Mouse (Mus musculus): ENCODE measurements around the gene Kdm8. TPM values are rescaled to one million over a fixed set of nuclear protein-coding genes. Genes with fewer than 3 reads are reported as not detected.
"Not testable (repeated sequence)": the region's sequence is repeated elsewhere in the genome, so short reads cannot be mapped to it uniquely, and the experiment has no call there.

Gene Kdm8
- 1 to 10 TPM; 3.8 to 4.7 TPM for total RNA-seq (2021)

DNA sequence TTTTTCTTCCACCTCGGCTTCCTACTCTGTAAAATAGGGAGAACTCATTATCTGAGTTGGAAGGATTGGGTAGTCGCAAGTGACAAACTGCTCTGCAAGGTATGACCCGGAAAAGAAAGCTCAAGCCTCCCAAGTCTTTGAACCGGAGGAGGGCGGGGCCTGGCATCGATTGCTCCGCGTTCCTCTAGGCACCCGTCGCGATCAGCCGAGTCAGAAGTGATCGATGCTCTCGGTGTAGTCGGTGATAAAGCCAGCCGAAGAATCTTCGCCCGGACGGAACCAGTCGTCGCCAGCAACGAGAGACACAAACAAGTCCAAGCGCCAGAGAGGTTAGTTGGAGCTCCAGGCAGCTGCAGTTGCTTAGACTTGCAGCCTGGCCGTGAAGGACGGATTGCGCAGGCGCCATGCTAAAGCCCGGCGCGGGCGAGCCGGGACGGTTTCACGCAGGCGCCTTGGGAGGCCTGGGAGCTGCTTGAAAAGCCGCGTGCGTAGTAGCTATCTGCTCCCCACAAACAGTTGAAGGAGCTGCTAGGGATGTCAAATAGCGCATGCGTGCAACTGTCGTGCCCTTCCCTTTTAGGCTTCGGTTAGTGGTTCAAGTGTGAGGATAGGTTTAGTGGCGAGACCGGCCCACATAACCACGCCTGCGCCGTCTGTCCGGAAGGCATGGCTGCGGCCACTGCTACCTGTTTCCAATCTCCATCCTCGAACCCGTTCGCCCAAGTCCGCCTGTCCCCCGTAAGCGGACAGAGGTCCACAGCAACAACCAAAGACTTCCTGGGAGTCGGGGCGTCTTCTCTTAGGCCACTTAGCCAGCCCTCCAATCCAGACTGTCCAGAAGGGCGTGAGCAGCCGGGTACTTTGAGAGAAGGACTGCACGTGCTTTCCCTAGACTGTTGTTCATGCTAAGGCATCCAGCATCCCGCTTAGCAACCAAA, at the start of gene Kdm8:
Kdm8 (plus strand) TSS at position 213 of the 938 bp plus-strand sequence.
- DNase-seq (ENCODE audit: low spot score in 2 of 2): peak; percentile 91 to 94
- intact Hi-C loops (cut with DNase I): no loop called here

GRCm38 (mm10) chr7:125398116-125398515, 46.4 kb upstream of the Kdm8 start:
- no peak for DNase-seq (ENCODE audit: low spot score in 2 of 2)
- intact Hi-C loops (cut with DNase I): loop anchor here (10.0 kb wide), 1 partner anchor 723 kb away; no protein-coding TSS in a partner anchor

DNA sequence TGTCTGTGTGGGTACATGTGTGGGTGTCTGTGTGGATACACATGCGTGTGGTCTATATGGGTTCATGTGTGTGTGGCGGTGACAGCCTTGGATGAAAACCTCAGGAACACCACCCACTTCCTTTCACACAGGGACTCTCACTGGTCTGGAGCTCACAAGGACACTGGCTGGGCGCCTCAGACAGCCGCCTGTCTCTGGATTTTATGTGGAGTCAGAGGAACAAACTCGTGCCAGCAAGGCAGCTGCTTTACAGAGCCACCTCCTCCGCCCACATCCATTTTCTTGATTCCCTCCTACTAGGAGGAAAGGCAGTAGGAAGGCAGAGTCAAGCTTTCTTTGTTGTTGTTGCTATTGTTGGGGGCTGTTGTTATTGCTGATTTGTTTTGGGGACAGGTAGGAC, 45.8 kb upstream of the Kdm8 start:
- intact Hi-C loops (cut with DNase I): loop anchor here (10.0 kb wide), 1 partner anchor 724 kb away; no protein-coding TSS in a partner anchor
- DNase-seq (ENCODE audit: low spot score in 2 of 2): peak; percentile 21 to 56

GRCm38 (mm10) chr7:125407136-125407535, 37.3 kb upstream of the Kdm8 start:
- DNase-seq (ENCODE audit: low spot score in 2 of 2): no peak
- intact Hi-C loops (cut with DNase I): no loop called here

- no peak for DNase-seq (ENCODE audit: low spot score in 2 of 2)
- intact Hi-C loops (cut with DNase I): no loop called here
Measured at GRCm38 (mm10) chr7:125415087-125415486, 29.4 kb upstream of the Kdm8 start.

DNA sequence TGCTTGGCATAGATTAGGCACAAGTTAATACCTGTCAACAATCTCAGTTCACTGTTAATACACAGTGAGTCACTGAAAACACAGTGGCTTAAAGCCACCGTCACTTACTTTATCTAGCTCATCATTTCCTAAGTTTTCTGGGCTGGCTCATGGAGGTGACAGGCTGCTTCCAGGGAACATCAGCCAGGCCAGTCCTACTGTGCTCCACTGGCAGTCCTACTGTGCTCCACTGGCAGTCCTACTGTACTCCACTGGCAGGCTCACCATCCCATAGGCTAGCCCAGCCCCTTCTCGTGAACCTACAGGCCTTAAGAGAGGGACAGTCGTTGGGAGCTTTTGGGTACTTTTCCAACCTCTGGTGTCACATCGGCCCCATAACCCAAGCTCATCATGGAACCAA, 28.7 kb upstream of the Kdm8 start:
- DNase-seq (ENCODE audit: low spot score in 2 of 2): no peak
- intact Hi-C loops (cut with DNase I): no loop called here

- intact Hi-C loops (cut with DNase I): no loop called here
- no peak for DNase-seq (ENCODE audit: low spot score in 2 of 2)
Measured at GRCm38 (mm10) chr7:125416762-125417161, 27.7 kb upstream of the Kdm8 start.

GRCm38 (mm10) chr7:125418413-125418812, 26.1 kb upstream of the Kdm8 start:
- no peak for DNase-seq (ENCODE audit: low spot score in 2 of 2)
- intact Hi-C loops (cut with DNase I): no loop called here

DNA sequence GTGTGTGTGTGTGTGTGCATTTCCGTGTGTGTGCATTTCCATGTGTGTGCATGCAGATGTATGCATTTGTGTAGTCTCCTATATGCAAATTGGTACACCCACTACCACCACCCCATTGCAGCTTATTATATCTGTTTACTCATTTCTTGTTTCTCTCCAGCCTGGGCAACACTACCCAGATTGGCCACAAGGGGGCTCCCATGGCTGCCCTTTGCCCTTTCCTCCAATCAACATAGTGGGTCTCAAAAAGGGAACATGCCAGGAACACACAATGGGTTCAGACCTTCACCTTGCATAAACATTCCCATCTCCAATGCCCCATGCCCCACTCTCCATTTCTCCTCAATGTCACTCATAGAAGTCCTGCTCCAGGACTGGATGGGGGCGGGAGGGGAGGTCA, 24.3 kb upstream of the Kdm8 start:
- intact Hi-C loops (cut with DNase I): no loop called here
- DNase-seq (ENCODE audit: low spot score in 2 of 2): no peak

GRCm38 (mm10) chr7:125421911-125422310, 22.6 kb upstream of the Kdm8 start:
- DNase-seq (ENCODE audit: low spot score in 2 of 2): no peak
- intact Hi-C loops (cut with DNase I): no loop called here

DNA sequence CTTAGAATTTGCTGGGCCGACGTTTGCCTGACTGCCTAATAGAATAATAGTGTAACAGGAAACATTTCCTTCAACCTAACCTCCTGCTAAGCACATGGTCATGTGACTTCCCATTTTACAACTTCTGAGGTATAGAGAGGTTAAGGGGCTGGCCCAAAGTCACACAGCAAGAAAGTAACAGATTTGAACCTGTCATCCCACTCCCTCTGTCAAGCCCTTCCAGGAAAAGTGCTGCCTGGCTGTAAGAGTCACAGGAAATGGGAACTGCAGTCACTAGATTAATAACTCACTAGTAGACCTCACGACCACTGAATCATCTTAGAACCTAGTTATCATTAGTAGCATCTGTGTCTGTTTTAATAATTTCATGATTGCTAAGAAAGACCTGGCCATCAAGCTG, 21.4 kb upstream of the Kdm8 start:
- intact Hi-C loops (cut with DNase I): no loop called here
- DNase-seq (ENCODE audit: low spot score in 2 of 2): no peak

DNA sequence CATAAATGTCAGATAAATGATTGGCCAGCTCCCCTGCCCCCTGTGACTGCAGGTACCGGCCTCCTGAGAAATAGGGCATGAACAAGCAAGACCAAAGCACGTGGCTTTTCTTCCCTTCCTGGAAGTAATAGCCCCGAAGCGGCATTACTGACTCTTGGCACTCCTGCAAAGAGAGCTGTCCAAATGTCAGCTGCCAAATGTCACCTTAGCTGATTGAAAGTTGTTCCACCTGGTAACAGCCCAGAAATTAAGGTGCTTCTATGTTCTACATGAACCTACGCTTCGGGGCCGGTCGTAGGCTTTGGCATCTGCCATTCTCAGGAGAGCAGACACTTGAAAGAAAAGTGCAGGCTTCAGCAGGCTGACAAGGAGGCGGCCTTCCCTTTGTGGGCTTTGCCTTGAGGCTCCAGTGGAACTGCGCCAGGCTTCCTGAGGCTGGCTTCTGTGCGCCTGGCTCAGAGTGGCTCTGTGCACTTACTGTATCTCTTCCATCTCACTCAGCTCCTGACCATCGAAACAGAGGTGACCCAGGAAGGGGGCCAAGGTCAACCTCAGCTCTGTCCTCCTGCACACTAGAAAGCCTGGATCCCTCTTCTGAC, 16.9 kb upstream of the Kdm8 start:
- no peak for DNase-seq (ENCODE audit: low spot score in 2 of 2)
- intact Hi-C loops (cut with DNase I): no loop called here

- intact Hi-C loops (cut with DNase I): no loop called here
- no peak for DNase-seq (ENCODE audit: low spot score in 2 of 2)
Measured at GRCm38 (mm10) chr7:125428381-125428780, 16.1 kb upstream of the Kdm8 start.

- not testable (repeated sequence) for DNase-seq (ENCODE audit: low spot score in 2 of 2)
Measured at GRCm38 (mm10) chr7:125428816-125429500, 15.5 kb upstream of the Kdm8 start.

DNA sequence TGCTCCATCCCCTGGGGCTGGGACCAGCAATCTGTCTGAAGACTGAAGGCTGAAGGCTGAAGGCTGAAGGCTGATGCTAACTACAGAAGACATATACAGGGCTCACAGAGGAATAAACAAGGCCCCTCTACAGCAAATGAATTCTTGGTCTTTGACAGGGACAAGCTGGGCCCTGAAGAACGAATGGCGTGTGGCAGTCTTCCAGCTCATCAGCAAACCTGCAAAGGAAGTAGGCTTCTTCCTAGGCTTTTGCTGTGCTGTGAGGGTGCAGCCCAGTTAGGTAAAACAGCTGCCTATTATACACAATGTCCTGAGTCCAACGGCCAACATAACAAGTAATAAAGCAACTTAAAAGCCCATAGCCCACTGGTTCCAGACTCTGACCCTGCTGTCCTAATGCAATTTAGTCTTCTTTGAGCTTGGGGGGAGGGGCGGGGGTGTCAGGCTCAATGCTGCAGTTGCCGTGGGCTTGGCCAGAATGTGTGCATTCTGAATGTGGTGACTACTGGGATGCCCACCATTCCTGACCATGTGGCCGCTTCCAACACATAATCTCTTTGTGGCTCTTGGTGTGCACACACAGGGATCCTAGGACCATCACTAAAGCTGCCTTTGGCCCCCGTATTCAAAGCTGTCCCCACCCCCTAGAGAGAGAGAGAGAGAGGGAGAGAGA, 14.2 kb upstream of the Kdm8 start:
- intact Hi-C loops (cut with DNase I): no loop called here
- no peak for DNase-seq (ENCODE audit: low spot score in 2 of 2)

More at GRCm38 (mm10) chr7:125428816-125429500, 15.5 kb upstream of the Kdm8 start:
- intact Hi-C loops (cut with DNase I): not testable (repeated sequence)

DNA sequence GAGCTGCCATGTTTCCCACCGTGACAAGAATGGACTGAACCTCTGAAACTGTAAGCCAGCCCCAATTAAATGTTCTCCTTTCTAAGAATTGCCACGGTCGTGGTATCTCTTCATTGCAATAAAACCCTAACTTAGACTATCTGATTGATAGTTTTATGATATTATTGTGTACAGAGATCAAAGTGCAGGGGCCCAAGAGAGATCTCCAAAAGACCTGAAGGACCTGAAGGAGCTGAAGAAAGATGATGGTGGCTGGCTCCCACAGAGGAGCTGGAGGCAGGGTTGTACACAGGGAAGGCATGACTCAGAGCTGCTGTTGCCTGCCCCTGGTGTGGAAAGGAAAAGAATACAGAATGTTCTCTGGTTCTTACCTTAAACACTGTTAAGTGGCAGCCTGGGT, 10.6 kb upstream of the Kdm8 start:
- DNase-seq (ENCODE audit: low spot score in 2 of 2): no peak
- intact Hi-C loops (cut with DNase I): no loop called here

GRCm38 (mm10) chr7:125434666-125435290, 9.7 kb upstream of the Kdm8 start:
- DNase-seq (ENCODE audit: low spot score in 2 of 2): no peak
- intact Hi-C loops (cut with DNase I): no loop called here

GRCm38 (mm10) chr7:125442323-125442722, 2.2 kb upstream of the Kdm8 start:
- no peak for DNase-seq (ENCODE audit: low spot score in 2 of 2)
- intact Hi-C loops (cut with DNase I): no loop called here

DNA sequence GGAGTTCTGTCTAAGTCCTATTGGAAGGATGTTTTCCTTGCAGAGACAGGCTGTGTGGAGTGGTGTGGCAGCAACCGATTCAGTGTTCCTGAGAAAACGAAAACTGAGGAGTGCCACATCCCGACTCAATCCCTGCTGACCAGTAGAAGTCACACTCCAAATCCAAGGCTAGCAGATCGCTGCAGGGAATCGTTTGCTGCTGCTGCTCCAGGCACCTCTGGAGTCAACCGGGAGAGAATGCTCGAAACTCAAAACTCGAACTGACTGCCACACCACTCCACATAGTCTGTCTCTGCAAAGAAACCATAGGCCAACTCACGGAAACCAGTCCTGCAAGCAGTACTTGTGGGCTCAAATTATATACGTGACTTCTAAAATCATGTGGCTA, 406 bp upstream of the Kdm8 start:
- intact Hi-C loops (cut with DNase I): no loop called here

More for the DNA sequence above, 406 bp upstream of the Kdm8 start:
- no peak for DNase-seq (ENCODE audit: low spot score in 2 of 2)
